Mouse (Mus musculus) hindlimb bud, embryonic 11.5 days (tissue): ENCODE data around the gene Plekha7.
A peak's percentile ranks its signal among the peaks of the same experiment; 100 is the strongest.
"Not testable (repeated sequence)": the region's sequence is repeated elsewhere in the genome, so short reads cannot be mapped to it uniquely, and the experiment has no call there.

Experiments used
- DNase-seq: peaks from one replicate; pipeline ENCODE4 v3.0.0-alpha.2; 2012; ENCODE audit warnings: low read depth, low spot score; ENCODE audit errors: extremely low spot score

The Plekha7 gene

DNA sequence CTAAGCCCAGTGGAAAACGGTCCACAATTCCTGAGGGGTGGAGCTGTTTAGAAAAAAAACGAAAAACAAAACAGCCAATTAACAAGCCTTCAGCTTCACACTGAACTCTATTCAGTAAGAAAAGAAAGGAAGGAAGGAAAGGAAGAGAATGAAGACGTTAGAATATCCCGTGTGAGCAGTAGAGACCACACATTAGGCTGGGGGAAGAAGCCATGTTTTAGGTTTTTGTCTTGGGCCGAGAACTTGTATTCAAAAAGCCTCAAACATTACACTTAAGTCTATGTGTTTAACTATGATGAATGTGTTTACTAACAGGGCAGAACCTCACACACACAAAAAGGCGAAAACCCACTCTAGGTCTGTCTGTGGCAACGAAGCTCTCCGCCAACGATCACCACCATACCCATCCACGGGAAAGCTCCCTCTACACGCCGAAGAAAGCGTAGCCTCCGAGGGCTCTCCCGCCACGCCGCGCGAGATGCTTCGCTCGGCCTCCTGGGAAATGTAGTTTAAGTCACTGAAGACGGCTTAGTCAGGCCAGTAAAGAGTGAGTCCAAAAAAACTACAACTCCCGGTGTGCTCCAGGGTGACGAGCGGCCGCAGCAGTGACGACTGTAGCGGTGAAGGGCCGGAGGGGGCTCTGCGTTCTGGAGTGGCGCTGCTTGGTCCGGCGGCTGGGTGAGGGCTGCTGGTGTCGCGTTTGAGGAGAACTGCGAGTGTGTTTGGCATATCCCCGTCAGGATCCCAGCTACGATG, 215.3 kb downstream of the Plekha7 start:
- DNase-seq = peak; percentile 94

- not testable (repeated sequence) for DNase-seq
Measured at GRCm38 (mm10) chr7:116084366-116084765, 223.8 kb downstream of the Plekha7 start, which contains the start of gene Gm4353. Gene Gm4353 (minus strand): TSS chr7:116084635.
